Mouse (Mus musculus) bone marrow macrophage, adult 2 months (primary cell): ENCODE results near the gene Hist1h2bh.

Experiments
- CTCF ChIP-seq: IDR thresholded peaks from 2 replicates; pipeline ENCODE4 v1.5.1; 2012; ENCODE audit warnings: low read depth, mild to moderate bottlenecking, low read length, moderate library complexity
- POLR2A ChIP-seq: IDR thresholded peaks from 2 replicates; pipeline ENCODE4 v1.6.1; 2012; ENCODE audit warnings: mild to moderate bottlenecking, low read depth, low read length, borderline replicate concordance

DNA sequence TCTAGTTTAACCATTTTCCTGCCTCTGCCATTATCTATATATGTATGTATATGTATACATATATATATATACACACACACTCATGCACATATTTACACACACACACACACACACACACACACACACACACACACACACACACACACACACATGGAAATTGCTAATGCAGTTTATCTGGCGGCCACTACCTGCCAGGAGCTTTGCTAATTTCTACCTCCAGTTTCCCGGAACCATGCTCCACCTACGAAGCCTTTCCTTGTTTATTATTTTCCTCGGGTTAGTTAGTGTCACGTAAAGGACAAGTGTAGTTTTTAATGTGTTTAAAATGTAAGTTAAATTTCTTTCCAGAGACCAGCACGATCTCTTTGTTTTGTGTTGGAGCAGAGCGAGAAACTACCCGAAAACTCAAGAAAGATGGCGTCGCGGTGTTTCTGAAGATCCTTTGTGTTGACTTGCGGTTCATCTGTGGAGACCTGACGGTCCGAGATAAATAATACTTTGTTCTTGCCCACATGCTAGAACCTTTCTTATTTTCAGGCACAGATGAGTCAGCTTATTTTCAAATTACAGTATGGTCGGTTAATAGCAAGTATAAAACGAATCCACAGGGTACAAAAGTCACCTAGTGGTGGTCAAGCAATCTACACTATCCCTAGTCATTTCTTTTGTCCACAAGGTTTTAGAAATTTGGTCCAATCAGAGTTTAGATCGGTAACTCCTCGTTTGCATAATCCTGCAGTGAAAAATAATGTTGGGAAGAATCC, 19.7 kb upstream of the Hist1h2bh start:
- TF ChIP-seq CTCF (no peak), POLR2A (no peak)
